Mouse (Mus musculus): ENCODE results near the gene Il12rb1.

DNA sequence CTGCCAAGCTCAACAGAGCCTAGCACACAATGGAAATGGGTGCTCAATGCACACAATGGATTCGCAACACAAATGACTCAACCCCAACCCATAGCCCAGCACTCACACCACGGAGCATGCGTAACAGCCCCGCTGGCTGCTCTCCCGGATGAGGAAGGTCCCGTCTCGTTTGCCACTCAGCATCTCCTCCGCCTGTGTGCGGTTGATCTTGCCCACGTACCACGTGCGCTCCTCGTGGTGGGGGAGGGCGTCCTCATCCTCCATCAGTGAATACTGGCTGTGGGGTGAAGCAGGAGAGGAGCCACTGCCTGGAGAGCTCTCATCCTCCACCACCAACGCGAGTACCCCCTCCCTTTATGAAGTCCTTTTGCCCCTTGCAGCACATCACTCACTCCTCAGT is 39.3 kb upstream of the Il12rb1 start:
- TF ChIP-seq CTCF (IDR thresholded peaks at IDR 0.05; ENCODE audit: extremely low read depth, insufficient read length, insufficient replicate concordance, low read depth, low read length) (no peak), POLR2A (IDR thresholded peaks at IDR 0.05; ENCODE audit: low read depth, low read length) (no peak)

All from small intestine, adult 2 months (tissue).